Mouse (Mus musculus): ENCODE results near the gene Fam198a. TPM values are rescaled to one million over a fixed set of nuclear protein-coding genes. Genes with fewer than 3 reads are reported as not detected.

Fam198a gene
- 0.38 TPM in 1 of 2 replicates, not detected in the other for total RNA-seq (2017)

DNA sequence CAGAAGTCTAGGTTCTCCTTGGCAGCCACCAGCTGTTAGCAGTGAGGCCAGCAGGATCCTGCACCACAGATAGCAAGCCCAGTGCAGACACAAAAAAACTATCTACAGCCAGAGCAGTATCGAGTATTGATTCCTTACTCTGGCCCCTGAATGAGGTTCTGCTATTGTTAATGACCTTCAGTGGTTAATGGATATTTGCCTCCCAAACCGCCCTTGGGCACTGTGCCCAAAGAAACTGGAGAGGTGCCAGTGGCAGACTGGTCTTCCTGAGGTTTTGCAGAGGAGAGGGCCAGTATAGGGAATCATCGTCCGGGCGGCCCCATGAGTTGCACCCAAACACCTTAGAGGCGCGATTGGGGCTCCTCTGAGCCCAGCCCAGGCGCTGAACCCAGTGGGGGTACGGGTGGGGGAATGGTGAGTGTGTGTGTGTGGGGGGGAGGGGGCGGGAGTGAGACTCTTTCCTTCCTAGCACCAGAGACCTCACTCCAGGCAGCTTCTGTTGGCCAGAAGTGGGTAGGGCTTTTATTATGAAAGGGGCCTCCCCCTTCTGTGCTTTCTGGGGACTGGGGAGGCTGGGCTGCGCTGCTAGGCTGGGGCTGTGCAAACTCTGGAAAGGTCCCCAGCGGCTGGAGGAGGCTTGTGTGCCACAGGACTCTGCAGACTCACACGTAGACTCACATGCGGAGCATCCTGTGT is at the start of gene Fam198a:
Gene Fam198a (plus strand): TSS at position 571 of the 696 bp plus-strand sequence.
- peak; percentile 73 to 83 for ATAC-seq (replicated peaks in 1 of 2; ENCODE audit: insufficient read depth in 1 of 2, low FRiP score in 2 of 2, low TSS enrichment in 1 of 2, low read depth in 1 of 2, poor library complexity in 2 of 2, severe bottlenecking in 2 of 2)

GRCm38 (mm10) chr9:121901710-121902700 is 48.8 kb upstream of the Fam198a start:
- ATAC-seq (replicated peaks in 1 of 2; ENCODE audit: insufficient read depth in 1 of 2, low FRiP score in 2 of 2, low TSS enrichment in 1 of 2, low read depth in 1 of 2, poor library complexity in 2 of 2, severe bottlenecking in 2 of 2): no peak

DNA sequence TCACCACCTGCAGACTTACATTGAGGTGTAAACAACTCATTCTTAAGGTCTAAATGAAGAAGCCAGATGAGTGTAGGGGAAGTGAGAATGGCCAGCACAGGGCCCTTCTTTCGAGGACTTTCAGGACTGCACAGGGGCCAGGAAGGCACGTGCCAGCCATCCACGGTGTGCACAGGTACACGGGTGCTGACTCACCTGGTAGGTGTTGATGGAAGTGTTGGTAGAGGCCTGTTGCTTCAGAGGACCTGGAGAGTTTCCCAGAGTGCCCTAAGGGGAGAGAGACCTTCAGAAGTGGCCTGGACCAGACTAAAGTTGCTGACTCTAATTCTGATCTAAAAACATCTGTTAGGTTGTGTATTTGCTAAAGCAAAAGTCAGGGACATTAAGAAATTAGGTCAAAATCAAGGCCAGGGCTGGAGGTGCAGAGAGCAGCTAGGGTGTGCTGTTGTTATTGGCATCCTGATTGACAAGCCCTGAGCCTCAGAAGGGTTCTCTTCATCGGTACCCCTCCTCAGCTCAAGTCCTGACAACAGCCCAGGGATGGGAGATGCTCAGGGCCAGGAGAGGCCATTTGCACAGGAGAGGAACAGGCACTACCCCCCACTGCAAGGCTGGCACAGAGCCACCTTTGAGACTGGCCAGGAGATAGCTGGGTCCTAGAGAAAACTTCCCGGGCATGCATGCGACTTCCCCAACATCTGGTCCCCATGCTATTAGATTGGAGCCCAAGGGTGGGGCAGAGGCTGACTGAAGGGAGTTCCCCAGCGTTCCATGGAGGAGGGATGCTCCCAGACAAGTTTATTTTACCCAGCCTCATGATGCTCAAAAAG is 47.1 kb upstream of the Fam198a start:
- no peak for ATAC-seq (replicated peaks in 1 of 2; ENCODE audit: insufficient read depth in 1 of 2, low FRiP score in 2 of 2, low TSS enrichment in 1 of 2, low read depth in 1 of 2, poor library complexity in 2 of 2, severe bottlenecking in 2 of 2)

DNA sequence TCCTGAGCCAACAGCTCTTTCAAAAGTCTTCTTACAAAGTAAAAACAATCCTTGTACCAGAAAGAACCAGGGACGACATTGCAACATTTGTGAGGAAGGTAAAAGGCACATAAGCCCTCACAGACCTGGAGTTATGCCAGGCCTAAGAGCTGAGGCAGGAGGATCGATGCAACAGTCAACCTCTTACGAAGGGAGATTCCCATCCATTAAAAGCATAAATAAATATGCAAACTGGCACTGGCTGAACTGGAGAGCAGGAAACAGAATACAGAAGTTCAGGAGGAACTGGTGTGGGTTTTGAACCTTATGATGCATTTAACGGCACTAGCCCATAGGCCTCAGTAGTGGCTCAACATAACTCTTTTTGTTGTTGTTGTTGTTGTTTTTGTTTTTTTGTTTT is 46.5 kb upstream of the Fam198a start:
- no peak for ATAC-seq (replicated peaks in 1 of 2; ENCODE audit: insufficient read depth in 1 of 2, low FRiP score in 2 of 2, low TSS enrichment in 1 of 2, low read depth in 1 of 2, poor library complexity in 2 of 2, severe bottlenecking in 2 of 2)

GRCm38 (mm10) chr9:121904946-121905345 is 45.8 kb upstream of the Fam198a start:
- ATAC-seq (replicated peaks in 1 of 2; ENCODE audit: insufficient read depth in 1 of 2, low FRiP score in 2 of 2, low TSS enrichment in 1 of 2, low read depth in 1 of 2, poor library complexity in 2 of 2, severe bottlenecking in 2 of 2): no peak

- no peak for ATAC-seq (replicated peaks in 1 of 2; ENCODE audit: insufficient read depth in 1 of 2, low FRiP score in 2 of 2, low TSS enrichment in 1 of 2, low read depth in 1 of 2, poor library complexity in 2 of 2, severe bottlenecking in 2 of 2)
Measured at GRCm38 (mm10) chr9:121905556-121906185, 45.1 kb upstream of the Fam198a start.

GRCm38 (mm10) chr9:121906456-121906855 is 44.3 kb upstream of the Fam198a start:
- ATAC-seq (replicated peaks in 1 of 2; ENCODE audit: insufficient read depth in 1 of 2, low FRiP score in 2 of 2, low TSS enrichment in 1 of 2, low read depth in 1 of 2, poor library complexity in 2 of 2, severe bottlenecking in 2 of 2): no peak

DNA sequence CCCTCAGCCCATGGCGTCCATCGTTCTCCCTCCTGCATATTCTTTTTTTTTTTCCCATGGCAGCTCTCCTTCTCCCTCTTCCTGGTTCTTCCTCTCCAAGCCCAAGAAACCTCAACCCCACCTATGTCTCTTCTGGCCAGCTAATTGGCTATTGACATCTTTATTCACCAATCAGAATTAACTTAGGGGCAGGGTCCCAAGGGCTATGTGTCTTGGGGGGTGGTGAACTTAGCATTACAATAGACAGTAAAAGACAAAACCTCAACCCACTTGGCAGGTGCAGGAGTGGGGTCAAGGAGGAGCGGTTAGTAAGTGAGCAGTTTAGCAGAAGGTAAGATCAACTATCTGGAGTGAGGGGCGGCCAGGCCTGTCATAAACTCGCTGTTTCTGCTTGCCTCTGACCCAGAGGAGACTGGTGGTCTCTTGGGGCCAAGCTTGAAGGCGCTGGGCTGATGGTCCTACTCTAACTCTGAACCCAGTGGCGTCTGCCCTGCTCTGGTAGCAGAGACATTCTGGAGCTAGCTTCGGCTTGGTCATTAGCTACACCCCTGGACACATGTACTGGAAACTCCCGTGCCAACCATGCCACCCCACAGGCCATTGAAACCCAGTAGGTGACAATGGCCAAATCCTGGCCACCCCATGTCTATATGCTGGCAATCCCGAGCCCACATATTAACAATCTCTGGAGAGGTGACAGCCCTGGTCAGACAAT is 43.3 kb upstream of the Fam198a start:
- ATAC-seq (replicated peaks in 1 of 2; ENCODE audit: insufficient read depth in 1 of 2, low FRiP score in 2 of 2, low TSS enrichment in 1 of 2, low read depth in 1 of 2, poor library complexity in 2 of 2, severe bottlenecking in 2 of 2): no peak

DNA sequence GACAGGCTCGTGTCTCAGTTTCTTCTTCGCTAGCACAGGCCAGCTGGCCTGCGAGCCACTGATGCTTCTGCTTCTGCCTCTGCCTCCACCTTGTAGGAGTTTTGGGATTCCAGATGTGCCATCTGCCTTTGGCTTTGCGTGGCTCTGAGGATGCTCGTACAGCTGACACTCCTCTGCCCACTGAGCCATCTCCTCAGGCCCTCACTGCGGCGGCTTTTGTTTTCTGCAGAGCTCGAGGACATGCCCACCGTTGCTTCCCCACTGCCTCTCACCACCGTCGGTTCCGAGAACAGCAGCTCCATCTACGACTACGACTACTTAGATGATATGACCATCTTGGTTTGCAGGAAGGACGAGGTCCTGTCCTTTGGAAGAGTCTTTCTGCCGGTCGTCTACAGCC is 42.5 kb upstream of the Fam198a start:
- no peak for ATAC-seq (replicated peaks in 1 of 2; ENCODE audit: insufficient read depth in 1 of 2, low FRiP score in 2 of 2, low TSS enrichment in 1 of 2, low read depth in 1 of 2, poor library complexity in 2 of 2, severe bottlenecking in 2 of 2)

DNA sequence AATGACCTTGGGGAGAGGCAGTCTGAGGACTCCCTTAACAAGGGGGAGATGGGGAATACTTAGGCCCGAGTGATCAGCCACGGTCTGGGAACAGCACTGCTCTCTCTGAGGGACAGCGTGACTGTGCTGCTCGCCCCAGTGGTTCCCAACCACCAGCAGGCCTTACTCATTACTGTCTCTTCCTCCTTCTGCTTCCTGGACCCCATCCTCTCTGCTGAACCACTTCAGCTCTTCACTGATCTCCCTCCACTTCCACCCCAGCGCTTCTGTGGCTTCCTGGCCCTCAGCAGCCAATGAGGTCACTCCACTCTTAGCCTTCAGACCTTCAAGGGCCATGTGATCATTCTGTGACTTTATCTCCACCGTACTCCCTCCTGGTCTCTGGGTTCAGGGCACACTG is 41.2 kb upstream of the Fam198a start:
- ATAC-seq (replicated peaks in 1 of 2; ENCODE audit: insufficient read depth in 1 of 2, low FRiP score in 2 of 2, low TSS enrichment in 1 of 2, low read depth in 1 of 2, poor library complexity in 2 of 2, severe bottlenecking in 2 of 2): peak; percentile 63 to 73

- no peak for ATAC-seq (replicated peaks in 1 of 2; ENCODE audit: insufficient read depth in 1 of 2, low FRiP score in 2 of 2, low TSS enrichment in 1 of 2, low read depth in 1 of 2, poor library complexity in 2 of 2, severe bottlenecking in 2 of 2)
Measured at GRCm38 (mm10) chr9:121911196-121911595, 39.6 kb upstream of the Fam198a start.

DNA sequence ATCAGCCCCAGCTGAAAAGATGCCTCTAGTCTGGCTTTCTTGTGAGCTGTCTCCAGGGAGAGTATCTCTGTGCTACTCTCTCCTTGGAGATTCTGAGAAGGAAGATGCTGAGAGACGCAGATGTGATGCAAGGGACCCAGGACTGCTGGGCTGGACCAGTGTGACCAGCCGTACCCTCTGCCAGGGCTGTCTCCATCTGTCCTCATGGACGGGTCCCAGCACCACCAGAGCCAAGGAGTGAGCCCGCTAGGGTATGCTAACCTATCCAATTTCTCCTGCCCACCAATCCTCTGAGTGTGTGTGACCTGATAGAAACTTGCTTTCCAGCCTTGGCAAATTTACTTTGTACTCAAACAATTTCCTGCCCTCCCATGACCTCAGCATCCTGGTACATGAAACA is 38.0 kb upstream of the Fam198a start:
- no peak for ATAC-seq (replicated peaks in 1 of 2; ENCODE audit: insufficient read depth in 1 of 2, low FRiP score in 2 of 2, low TSS enrichment in 1 of 2, low read depth in 1 of 2, poor library complexity in 2 of 2, severe bottlenecking in 2 of 2)

DNA sequence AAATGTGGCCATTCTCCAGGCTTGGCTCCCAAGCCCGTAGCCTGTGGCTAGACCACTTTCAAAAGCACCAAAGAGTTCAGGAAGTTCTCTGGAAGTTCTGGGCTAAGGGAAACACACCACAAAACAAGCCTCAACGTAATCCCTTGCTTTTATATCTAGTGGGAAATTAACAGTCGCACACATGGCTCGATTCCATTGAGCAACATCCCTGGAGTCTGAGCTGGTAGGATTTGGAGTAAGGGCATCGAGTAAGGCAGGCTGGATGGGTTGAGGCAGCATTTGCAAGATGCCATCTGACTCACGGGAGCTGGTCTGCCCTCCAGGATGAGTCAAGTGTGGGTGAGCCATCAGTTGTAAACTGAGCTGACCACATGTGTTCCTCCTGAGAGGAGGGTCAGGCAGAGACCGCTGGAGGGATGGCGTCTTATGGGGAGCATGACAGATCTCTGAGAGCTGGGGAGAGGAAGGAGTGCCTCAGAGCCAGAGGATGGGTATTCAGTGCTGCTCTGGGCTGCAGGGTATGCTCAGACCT is 36.5 kb upstream of the Fam198a start:
- no peak for ATAC-seq (replicated peaks in 1 of 2; ENCODE audit: insufficient read depth in 1 of 2, low FRiP score in 2 of 2, low TSS enrichment in 1 of 2, low read depth in 1 of 2, poor library complexity in 2 of 2, severe bottlenecking in 2 of 2)

DNA sequence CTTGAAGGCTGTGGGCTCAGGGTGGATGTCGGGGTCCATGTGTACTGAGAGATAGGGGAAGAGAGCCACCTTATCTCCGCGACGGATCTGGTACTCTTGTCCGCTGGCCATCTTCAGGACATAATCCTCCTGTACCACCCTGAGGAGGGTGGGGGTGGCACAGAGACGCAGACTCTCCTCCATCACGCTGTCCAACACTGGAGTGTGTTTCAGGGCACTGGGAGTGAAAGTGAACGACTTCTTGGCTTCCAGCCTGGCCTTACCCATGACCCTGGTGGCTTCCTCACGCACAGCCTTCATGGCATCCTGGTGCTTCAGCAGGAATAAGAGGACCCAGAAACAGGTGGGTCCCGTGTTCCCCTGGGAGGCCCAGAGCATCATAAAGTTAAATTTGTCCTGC is 35.7 kb upstream of the Fam198a start:
- ATAC-seq (replicated peaks in 1 of 2; ENCODE audit: insufficient read depth in 1 of 2, low FRiP score in 2 of 2, low TSS enrichment in 1 of 2, low read depth in 1 of 2, poor library complexity in 2 of 2, severe bottlenecking in 2 of 2): no peak

GRCm38 (mm10) chr9:121916102-121916501 is 34.7 kb upstream of the Fam198a start, which contains the start of gene Cyp8b1:
Gene Cyp8b1 (minus strand): TSS chr9:121916305.
- ATAC-seq (replicated peaks in 1 of 2; ENCODE audit: insufficient read depth in 1 of 2, low FRiP score in 2 of 2, low TSS enrichment in 1 of 2, low read depth in 1 of 2, poor library complexity in 2 of 2, severe bottlenecking in 2 of 2): no peak

DNA sequence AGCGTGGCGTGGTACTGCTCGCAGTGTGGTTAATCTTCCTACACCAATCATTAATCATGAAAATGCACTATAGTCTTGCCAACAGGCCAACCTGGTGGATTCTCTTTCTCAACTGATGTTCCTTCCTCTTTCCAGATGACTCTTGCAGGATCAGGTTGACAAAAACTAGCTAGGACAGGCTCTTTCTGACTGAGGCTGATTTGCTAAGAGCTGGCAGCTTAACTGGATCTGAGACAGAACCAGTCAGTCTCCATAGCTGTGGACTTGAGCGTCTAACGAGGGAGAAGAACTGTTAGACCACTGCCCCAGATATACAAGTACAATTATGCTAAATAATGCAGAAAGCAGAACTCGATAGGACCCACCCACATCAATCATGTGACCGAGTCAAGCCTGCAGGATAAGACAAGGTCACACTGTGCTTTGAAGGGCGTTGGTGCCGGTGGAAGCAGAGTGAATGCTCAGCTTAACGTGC is 31.7 kb upstream of the Fam198a start:
- peak; percentile 76 to 92 for ATAC-seq (replicated peaks in 1 of 2; ENCODE audit: insufficient read depth in 1 of 2, low FRiP score in 2 of 2, low TSS enrichment in 1 of 2, low read depth in 1 of 2, poor library complexity in 2 of 2, severe bottlenecking in 2 of 2)
